Mouse (Mus musculus) spleen, postnatal 10 days (tissue): ENCODE measurements at regions not wholly inside any gene's neighbourhood (a gene's known extent, or its start where the extent isn't known, plus 50 kb on each side); places are given as distances from the start of the nearest gene placed in this dataset.
A peak's percentile ranks its signal among the peaks of the same experiment; 100 is the strongest.

Experiments used
- DNase-seq, 2 experiments: peaks; one replicate each; pipeline ENCODE4 v3.0.0; 2021 to 2022; ENCODE audit warnings: low spot score in 2 of 2

GRCm38 (mm10) chr6:94772391-94772790, 72.4 kb upstream of the Lrig1 start:
- DNase-seq: no peak

GRCm38 (mm10) chr6:94768230-94768629, 68.3 kb upstream of the Lrig1 start:
- no peak for DNase-seq

GRCm38 (mm10) chr6:94765724-94766123, 65.8 kb upstream of the Lrig1 start:
- no peak for DNase-seq

- DNase-seq: no peak
Observed at GRCm38 (mm10) chr6:94761341-94761740, 61.4 kb upstream of the Lrig1 start.

- DNase-seq: peak; percentile 12 to 53
Observed at GRCm38 (mm10) chr6:94760629-94761111, 60.7 kb upstream of the Lrig1 start.

- DNase-seq: no peak
Observed at GRCm38 (mm10) chr6:94759649-94760048, 59.7 kb upstream of the Lrig1 start.

- no peak for DNase-seq
Observed at GRCm38 (mm10) chr6:94756006-94756405, 56.0 kb upstream of the Lrig1 start.

- no peak for DNase-seq
Observed at GRCm38 (mm10) chr6:94755297-94755831, 55.4 kb upstream of the Lrig1 start.

- no peak for DNase-seq
Observed at GRCm38 (mm10) chr6:94754522-94754921, 54.6 kb upstream of the Lrig1 start.

- DNase-seq: no peak
Observed at GRCm38 (mm10) chr6:94751101-94751440, 51.1 kb upstream of the Lrig1 start.

GRCm38 (mm10) chr6:94750228-94751100, 50.5 kb upstream of the Lrig1 start:
- DNase-seq: no peak
